Mouse (Mus musculus) forebrain, embryonic 14.5 days (tissue): Measurements from ENCODE around the gene Zfp536. TPM values are rescaled to one million over a fixed set of nuclear protein-coding genes. Genes with fewer than 3 reads are reported as not detected.

Experiments
- ATAC-seq: fragments of 200-750 bp; cut with Nextera tagmentation; 2 replicates; pipeline ENCODE4 v1.8.0; 2017; ENCODE audit warnings: mild to moderate bottlenecking, moderate library complexity
- DNase-seq: peaks from one replicate; pipeline ENCODE4 v3.0.0-alpha.2; 2015; ENCODE audit warnings: low spot score
- H3K27ac ChIP-seq: fragments of 300-500 bp; sonication (generic); 2 replicates; pipeline ENCODE4 v1.5.1; 2014; ENCODE audit warnings: low read depth, mild to moderate bottlenecking, control low read depth, low read length, moderate library complexity
- H3K27me3 ChIP-seq: fragments of 300-500 bp; sonication (generic); replicated peaks from 2 replicates; pipeline ENCODE4 v1.6.1; 2014; ENCODE audit warnings: low read length, control low read depth, mixed read lengths; ENCODE audit not compliant: control insufficient read depth, insufficient read depth
- H3K36me3 ChIP-seq: fragments of 300-500 bp; sonication (generic); 2 replicates; pipeline ENCODE4 v1.6.1; 2014; ENCODE audit warnings: low read length, control low read depth; ENCODE audit not compliant: control insufficient read depth, insufficient read depth
- H3K4me1 ChIP-seq: fragments of 300-500 bp; sonication (generic); 2 replicates; pipeline ENCODE4 v1.6.1; 2014; ENCODE audit warnings: antibody characterized with exemption, low read length, control low read depth; ENCODE audit not compliant: control insufficient read depth, insufficient read depth
- H3K4me2 ChIP-seq: fragments of 300-500 bp; sonication (generic); 2 replicates; pipeline ENCODE4 v1.6.1; 2014; ENCODE audit warnings: mild to moderate bottlenecking, control low read depth, low read length
- H3K4me3 ChIP-seq: fragments of 300-500 bp; sonication (generic); 2 replicates; pipeline ENCODE4 v1.5.1; 2014; ENCODE audit warnings: low read depth, low read length, control low read depth
- H3K9ac ChIP-seq: fragments of 300-500 bp; sonication (generic); 2 replicates; pipeline ENCODE4 v1.6.1; 2014; ENCODE audit warnings: mild to moderate bottlenecking, low read length, control low read depth, moderate library complexity
- H3K9me3 ChIP-seq: fragments of 300-500 bp; sonication (generic); replicated peaks from 2 replicates; pipeline ENCODE4 v1.6.1; 2016; ENCODE audit warnings: low read length, control low read depth, mixed read lengths; ENCODE audit not compliant: control insufficient read depth
- WGBS: fragments of 180-500 bp; shearing (Covaris S2); extraction: QIAGEN DNeasy Blood & Tissue Kit; methylation state at CpG from one replicate; pipeline ENCODE4 v1.1.7; 2014; 5-methylcytosine and 5-hydroxymethylcytosine counted together
- polyA plus RNA-seq: library from polyadenylated mRNA; unstranded; fragments of >200 nt; fragmentation: Nextera tagmentation; extraction: Ambion mirVana; gene quantifications from 2 replicates; pipeline ENCODE4 v1.2.1, GENCODE M21; 2014

The Zfp536 gene
- polyA plus RNA-seq, 1 experiment from 2014 or later = 21.8 TPM

GRCm38 (mm10) chr7:37563831-37564400 lies 209.5 kb downstream of the Zfp536 start:
- WGBS = 5% methylated on average over 6 of the region's 6 CpGs
- Histone ChIP-seq H3K27me3 (no peaks in the 10 kb centered on the region), H3K9me3 (no peaks in the 10 kb centered on the region), H3K36me3 (peaks cover 10% of the 10 kb centered on the region; the same call in 1 of the 2 replicates), H3K27ac (peak overlapping the region; percentile 2; the same call in 1 of the 2 replicates), H3K4me3 (no peak overlapping the region), H3K4me1 (peaks cover 52% of the 10 kb centered on the region), H3K9ac (0 out of 2 replicates have a peak overlapping the region, but pooled peaks have one; percentile 42), H3K4me2 (peak overlapping the region; percentile 26; the same call in 1 of the 2 replicates)
- DNase-seq = no peak
- no peak for ATAC-seq

GRCm38 (mm10) chr7:37563171-37563574 lies 210.3 kb downstream of the Zfp536 start:
- H3K9ac ChIP-seq = no peak overlapping the region
- H3K4me3 ChIP-seq = no peak overlapping the region; the same call in 1 of the 2 replicates
- peaks cover 50% of the 10 kb centered on the region for H3K4me1 ChIP-seq

GRCm38 (mm10) chr7:37562505-37562904 lies 210.9 kb downstream of the Zfp536 start:
- Histone ChIP-seq H3K4me3 (no peak overlapping the region), H3K27me3 (no peaks in the 10 kb centered on the region), H3K4me1 (peaks cover 49% of the 10 kb centered on the region), H3K9me3 (no peaks in the 10 kb centered on the region), H3K4me2 (peak overlapping the region; percentile 41; the same call in 1 of the 2 replicates), H3K9ac (no peak overlapping the region), H3K27ac (no peak overlapping the region), H3K36me3 (no peaks in the 10 kb centered on the region)
- DNase-seq (no peak), ATAC-seq (no peak)
- 34% methylated on average over 7 of the region's 7 CpGs for WGBS

More at GRCm38 (mm10) chr7:37563171-37563574, 210.3 kb downstream of the Zfp536 start:
- H3K9me3 ChIP-seq = no peaks in the 10 kb centered on the region
- H3K4me2 ChIP-seq = peak overlapping the region; percentile 41
- 1% methylated on average over 8 of the region's 8 CpGs for whole genome bisulfite sequencing
- DNase-seq = peak; percentile 89
- H3K27ac ChIP-seq = peak overlapping the region; percentile 61; the same call in 1 of the 2 replicates
- no peaks in the 10 kb centered on the region for H3K27me3 ChIP-seq
- H3K36me3 ChIP-seq = peaks cover 3% of the 10 kb centered on the region; the same call in 1 of the 2 replicates
- peak; percentile 79 for ATAC-seq

- DNase-seq = peak; percentile 57
- Histone ChIP-seq H3K4me1 (peaks cover 42% of the 10 kb centered on the region), H3K9ac (no peak overlapping the region), H3K27me3 (no peaks in the 10 kb centered on the region), H3K4me2 (no peak overlapping the region), H3K27ac (no peak overlapping the region), H3K9me3 (no peaks in the 10 kb centered on the region), H3K4me3 (no peak overlapping the region), H3K36me3 (no peaks in the 10 kb centered on the region)
- 66% methylated on average over 7 of the region's 7 CpGs for WGBS
- peak; percentile 27; the same call in 1 of the 2 replicates for ATAC-seq
These were observed 212.9 kb downstream of the Zfp536 start for GRCm38 (mm10) chr7:37560581-37560980.

GRCm38 (mm10) chr7:37559851-37560250 lies 213.6 kb downstream of the Zfp536 start:
- 50% methylated on average over 3 of the region's 3 CpGs for WGBS
- Histone ChIP-seq H3K4me2 (no peak overlapping the region), H3K4me3 (no peak overlapping the region), H3K4me1 (peaks cover 35% of the 10 kb centered on the region), H3K9me3 (no peaks in the 10 kb centered on the region), H3K36me3 (no peaks in the 10 kb centered on the region), H3K27ac (no peak overlapping the region), H3K27me3 (no peaks in the 10 kb centered on the region), H3K9ac (no peak overlapping the region)
- ATAC-seq (no peak), DNase-seq (no peak)

- Histone ChIP-seq H3K9ac (no peak overlapping the region), H3K27me3 (no peaks in the 10 kb centered on the region), H3K9me3 (no peaks in the 10 kb centered on the region), H3K4me1 (peaks cover 30% of the 10 kb centered on the region), H3K27ac (no peak overlapping the region), H3K4me3 (no peak overlapping the region), H3K4me2 (no peak overlapping the region), H3K36me3 (no peaks in the 10 kb centered on the region)
- WGBS = 85% methylated on average over 6 of the region's 6 CpGs
- no peak for DNase-seq
- no peak for ATAC-seq
These were observed 214.1 kb downstream of the Zfp536 start for GRCm38 (mm10) chr7:37559341-37559740.

- Histone ChIP-seq H3K4me2 (no peak overlapping the region), H3K9ac (no peak overlapping the region), H3K27me3 (no peaks in the 10 kb centered on the region), H3K4me1 (peaks cover 12% of the 10 kb centered on the region), H3K4me3 (no peak overlapping the region), H3K36me3 (no peaks in the 10 kb centered on the region), H3K27ac (no peak overlapping the region), H3K9me3 (no peaks in the 10 kb centered on the region)
- no peak for ATAC-seq
- DNase-seq = no peak
- 50% methylated on average over 1 of the region's 1 CpGs for WGBS
These were observed 216.6 kb downstream of the Zfp536 start for GRCm38 (mm10) chr7:37556811-37557210.

- H3K27me3 ChIP-seq = no peaks in the 10 kb centered on the region
- WGBS = 60% methylated on average over 5 of the region's 5 CpGs
- no peak for ATAC-seq
- no peaks in the 10 kb centered on the region for H3K9me3 ChIP-seq
- H3K27ac ChIP-seq = no peak overlapping the region
- no peaks in the 10 kb centered on the region for H3K36me3 ChIP-seq
- H3K4me2 ChIP-seq = no peak overlapping the region
- H3K4me1 ChIP-seq = peaks cover 5% of the 10 kb centered on the region; the same call in 1 of the 2 replicates
- no peak overlapping the region for H3K4me3 ChIP-seq
- DNase-seq = no peak
- H3K9ac ChIP-seq = no peak overlapping the region
These were observed 219.0 kb downstream of the Zfp536 start for GRCm38 (mm10) chr7:37554405-37554804.

- Histone ChIP-seq H3K27ac (no peak overlapping the region), H3K27me3 (no peaks in the 10 kb centered on the region), H3K4me1 (peaks cover 5% of the 10 kb centered on the region; the same call in 1 of the 2 replicates), H3K9me3 (no peaks in the 10 kb centered on the region), H3K4me2 (no peak overlapping the region), H3K9ac (no peak overlapping the region), H3K4me3 (no peak overlapping the region), H3K36me3 (no peaks in the 10 kb centered on the region)
- WGBS = 18% methylated on average over 3 of the region's 3 CpGs
- DNase-seq (peak; percentile 65), ATAC-seq (peak; percentile 58; the same call in 1 of the 2 replicates)
These were observed 219.8 kb downstream of the Zfp536 start for GRCm38 (mm10) chr7:37553646-37554045.
